Mouse (Mus musculus) cerebellum, adult 11-12 months (tissue): ENCODE results near the gene C9.

Experiments
- DNase-seq: peaks from one replicate; pipeline ENCODE4 v3.0.0; 2022

C9 gene

GRCm38 (mm10) chr15:6445135-6445534, at the start of gene C9:
Gene C9, plus strand, starts transcription at chr15:6445327.
- no peak for DNase-seq

DNA sequence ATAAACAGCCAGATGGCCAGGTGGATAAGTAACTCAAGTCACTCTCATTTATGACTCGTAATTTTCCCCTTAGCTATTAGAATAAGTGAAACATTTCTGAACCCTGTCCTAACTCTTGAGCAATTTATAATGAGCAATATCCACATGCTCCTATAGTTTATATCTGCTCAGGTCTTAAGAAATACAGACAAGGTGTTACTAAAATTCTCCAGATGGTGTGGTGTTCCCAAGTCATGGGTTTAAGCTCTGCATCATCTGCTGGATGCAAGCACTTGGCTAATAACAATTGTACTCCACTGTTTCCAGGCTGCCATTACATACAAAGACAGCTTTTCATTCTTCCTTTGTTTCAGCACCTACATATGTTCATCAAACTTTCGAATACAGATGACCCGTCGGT, 46.9 kb upstream of the C9 start:
- DNase-seq, result no peak

DNA sequence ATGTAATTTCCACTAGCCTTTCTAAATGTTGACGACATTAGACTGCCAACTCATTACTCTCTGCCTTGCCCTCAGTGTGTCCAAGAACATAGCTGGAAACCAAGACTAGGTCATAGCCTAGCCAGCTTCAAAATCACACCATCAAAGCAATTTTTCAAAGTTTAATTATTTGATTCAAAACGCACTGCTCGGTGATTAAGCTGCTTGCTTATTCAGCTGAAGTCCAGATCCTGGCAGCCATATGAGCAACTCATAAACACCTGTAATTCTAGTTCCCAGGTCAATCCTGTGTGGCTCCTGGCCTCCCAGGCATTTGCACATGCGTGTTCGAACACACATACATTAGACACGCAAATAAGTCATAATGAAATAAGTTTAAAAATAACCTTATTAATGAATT, 46.2 kb upstream of the C9 start:
- no peak for DNase-seq

GRCm38 (mm10) chr15:6400115-6400514, 45.0 kb upstream of the C9 start:
- DNase-seq, result no peak

- no peak for DNase-seq
Measured at GRCm38 (mm10) chr15:6402433-6402832, 42.7 kb upstream of the C9 start.

- DNase-seq, result no peak
Measured at GRCm38 (mm10) chr15:6404172-6404571, 41.0 kb upstream of the C9 start.

GRCm38 (mm10) chr15:6406771-6407170, 38.4 kb upstream of the C9 start:
- no peak for DNase-seq

DNA sequence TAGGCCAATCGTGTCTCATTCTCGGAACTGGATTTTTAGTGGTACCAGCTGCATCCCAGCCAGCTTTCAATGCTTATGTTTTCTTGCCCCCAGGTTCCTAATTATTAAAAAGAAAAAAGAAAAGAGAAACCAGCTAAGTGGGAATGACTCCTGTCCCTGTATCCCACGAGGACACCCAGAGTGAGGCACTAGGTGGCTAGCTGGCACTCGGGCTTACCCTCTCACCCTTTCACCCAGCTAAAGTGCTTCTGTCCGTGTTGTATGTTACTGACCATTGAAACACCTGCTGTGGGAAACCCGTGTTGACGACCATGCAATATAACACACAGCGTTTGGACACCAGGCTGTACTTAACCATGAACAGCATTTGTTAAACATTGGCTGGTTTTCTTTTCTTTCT, 36.1 kb upstream of the C9 start:
- DNase-seq, result no peak

- DNase-seq, result no peak
Measured at GRCm38 (mm10) chr15:6410161-6410560, 35.0 kb upstream of the C9 start.

DNA sequence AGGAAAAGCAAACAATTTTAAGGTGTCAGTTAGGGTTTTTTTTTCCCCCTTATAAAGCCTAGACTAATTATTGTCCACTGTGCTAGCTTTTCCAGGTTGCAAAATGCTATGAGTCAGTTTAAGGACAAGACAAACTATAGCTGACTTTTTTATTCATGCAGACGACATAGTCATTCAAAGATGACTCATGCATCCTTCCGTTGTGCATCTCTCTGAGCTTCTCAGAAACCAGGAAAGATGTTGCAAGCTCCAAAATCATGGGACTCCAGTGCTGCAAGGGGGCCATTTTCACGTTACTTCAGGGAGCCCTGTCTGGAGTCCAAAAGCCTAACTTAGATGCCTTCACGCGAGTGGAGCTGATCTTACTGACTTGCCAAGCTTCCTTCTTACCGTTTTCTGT, 33.8 kb upstream of the C9 start:
- no peak for DNase-seq

GRCm38 (mm10) chr15:6415317-6415716, 29.8 kb upstream of the C9 start:
- no peak for DNase-seq

- DNase-seq, result no peak
Measured at GRCm38 (mm10) chr15:6431777-6432176, 13.3 kb upstream of the C9 start.

- DNase-seq, result no peak
Measured at GRCm38 (mm10) chr15:6432411-6432810, 12.7 kb upstream of the C9 start.

GRCm38 (mm10) chr15:6435281-6435680, 9.8 kb upstream of the C9 start:
- no peak for DNase-seq

DNA sequence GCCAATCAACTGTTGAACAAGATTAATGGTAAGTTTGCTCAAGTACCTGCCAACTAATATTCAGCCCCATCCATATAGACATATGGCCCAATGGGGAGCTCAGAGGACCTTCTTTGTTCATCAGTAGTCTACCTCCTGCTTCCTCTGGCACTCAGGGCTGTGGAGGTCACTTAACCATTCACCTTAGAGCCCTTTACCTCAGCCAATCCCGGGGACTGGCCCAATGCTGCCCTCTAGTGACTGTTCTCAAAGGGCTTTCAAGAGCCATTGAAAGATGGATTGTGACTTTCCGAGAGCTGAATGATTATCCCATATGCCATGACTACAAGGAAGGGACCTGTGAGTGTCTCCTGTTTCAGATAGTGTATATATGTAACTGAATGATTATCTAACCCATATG, 9.4 kb upstream of the C9 start:
- no peak for DNase-seq

GRCm38 (mm10) chr15:6438685-6439084, 6.4 kb upstream of the C9 start:
- no peak for DNase-seq

GRCm38 (mm10) chr15:6444452-6444851, 675 bp upstream of the C9 start:
- DNase-seq, result no peak

- no peak for DNase-seq
Measured at GRCm38 (mm10) chr15:6446181-6446580, 1.1 kb downstream of the C9 start.

GRCm38 (mm10) chr15:6448892-6449291, 3.8 kb downstream of the C9 start:
- no peak for DNase-seq

DNA sequence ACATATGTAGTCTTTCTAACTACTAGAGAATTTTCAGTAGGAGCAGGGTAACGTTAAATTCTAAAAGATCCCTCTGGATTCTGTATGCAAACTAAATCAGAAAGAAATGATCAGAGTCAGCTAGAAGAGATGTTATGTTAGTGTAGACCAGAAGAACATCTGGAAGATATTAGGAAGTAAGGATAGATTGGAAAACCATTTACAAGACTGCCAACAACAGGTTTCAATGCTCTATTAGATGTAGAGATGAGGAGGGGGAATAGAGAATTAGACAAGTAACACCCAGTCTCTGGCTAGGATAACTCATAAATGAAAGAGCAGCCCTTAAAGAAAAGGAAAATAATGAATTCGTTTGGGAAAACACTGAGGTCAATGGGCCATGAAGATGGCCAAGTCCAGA, 9.3 kb downstream of the C9 start:
- no peak for DNase-seq

GRCm38 (mm10) chr15:6461381-6461780, 16.3 kb downstream of the C9 start:
- DNase-seq, result no peak

DNA sequence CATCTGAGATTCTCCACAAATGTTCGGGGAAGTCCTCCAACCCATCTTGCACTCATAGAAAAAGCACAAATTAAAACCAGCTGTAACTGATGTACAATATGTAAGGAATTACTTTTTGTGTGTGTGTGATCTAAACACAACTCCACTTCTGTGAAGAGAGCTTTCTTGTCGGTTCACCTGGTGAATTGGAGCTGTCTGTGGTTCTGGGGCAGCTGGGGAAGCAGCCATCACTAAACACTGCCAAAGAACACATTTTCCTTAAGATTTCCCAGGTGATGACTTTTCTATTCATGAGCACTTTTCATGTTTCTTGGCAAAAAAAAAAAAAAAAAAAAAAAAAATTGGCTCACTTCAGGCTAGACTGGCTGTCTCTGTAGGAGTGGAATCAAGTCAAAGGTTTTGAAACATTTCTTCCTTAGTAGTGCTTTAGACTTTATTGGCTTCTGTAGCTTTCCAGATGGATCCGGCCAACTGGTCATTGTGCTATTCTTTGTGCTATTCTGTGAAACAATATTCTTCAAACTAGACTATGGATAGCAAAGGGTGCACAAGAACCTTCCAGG, 18.3 kb downstream of the C9 start:
- DNase-seq, result no peak

DNA sequence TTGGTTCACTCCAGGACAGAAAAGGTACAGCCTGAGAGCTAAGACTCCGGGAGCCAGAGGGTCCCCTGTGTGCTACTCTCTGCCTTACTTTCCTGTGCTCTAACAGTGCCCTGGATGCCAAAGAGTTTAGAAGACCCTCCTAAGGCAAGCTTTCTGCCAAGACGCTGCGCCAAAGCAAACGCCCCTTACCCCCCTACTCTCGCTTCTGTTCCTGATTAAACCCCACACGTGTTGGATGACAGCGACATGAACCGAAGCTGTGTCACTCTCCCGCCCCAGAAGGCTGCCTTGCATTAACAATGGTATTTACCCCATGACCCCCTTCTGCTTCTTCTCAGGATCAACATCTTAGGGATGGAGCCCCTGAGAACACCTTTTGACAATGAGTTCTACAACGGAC, 21.9 kb downstream of the C9 start:
- no peak for DNase-seq

DNA sequence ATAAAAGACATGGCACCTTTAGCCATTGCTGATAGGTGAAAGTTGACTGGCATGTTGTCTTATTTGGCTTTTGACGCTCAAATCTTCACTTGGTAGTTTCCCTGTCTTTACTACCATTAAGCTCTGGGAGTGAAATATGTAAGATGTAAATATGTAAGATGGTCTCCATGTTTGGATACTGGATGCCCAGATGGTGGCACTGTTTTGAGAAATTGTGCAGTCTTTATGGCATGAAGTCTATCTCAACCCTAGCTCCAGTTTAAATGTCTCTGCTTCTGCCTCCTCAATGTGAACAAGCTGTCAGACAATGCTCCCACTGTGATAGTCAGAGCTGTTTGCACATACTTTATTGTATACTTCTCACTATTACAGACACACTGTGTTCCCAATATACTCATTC, 23.7 kb downstream of the C9 start:
- no peak for DNase-seq

DNA sequence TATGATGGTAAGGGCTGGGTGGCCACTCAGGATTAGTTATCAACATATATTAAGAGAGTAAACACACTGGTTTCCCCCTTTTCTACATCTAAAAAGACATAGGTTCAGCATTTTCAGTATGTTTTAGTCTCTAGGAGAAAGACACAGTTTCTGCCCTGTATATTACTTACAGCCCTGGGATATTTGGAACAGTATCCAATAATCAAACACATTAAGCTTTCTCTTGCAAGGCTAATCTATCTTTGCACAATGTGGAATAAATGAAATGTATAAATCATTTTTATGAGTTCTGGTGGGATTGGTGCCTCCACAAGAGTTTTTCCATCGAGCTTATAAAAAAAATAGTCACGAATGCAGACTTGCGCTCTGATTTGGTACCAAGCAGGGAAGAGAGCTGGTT, 24.3 kb downstream of the C9 start:
- no peak for DNase-seq

GRCm38 (mm10) chr15:6483561-6483960, 38.4 kb downstream of the C9 start:
- DNase-seq, result no peak
